Mouse (Mus musculus): ENCODE results near the gene Shd.

DNA sequence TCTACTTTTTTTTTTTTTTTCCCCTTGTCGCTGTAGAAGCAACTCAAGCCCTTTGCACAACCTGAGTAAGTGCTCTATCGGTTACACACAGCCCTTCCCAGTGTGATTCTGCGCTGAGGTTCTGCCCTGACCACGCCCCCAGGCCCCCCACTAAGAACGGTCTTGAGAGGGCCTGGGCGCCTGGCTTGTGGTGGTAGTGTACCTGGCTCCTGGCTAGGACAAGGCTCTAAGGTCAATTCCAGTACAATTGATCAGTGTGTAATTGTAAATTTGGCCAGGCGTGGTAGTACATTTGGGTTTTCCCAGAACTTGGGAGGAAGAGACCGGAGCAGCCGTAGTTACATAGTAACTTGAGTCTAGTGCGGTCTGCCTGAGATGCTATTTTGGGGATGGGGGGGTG, 36.7 kb downstream of the Shd start:
- TF ChIP-seq CTCF (IDR thresholded peaks at IDR 0.05; ENCODE audit: borderline replicate concordance, insufficient read depth, low read depth, low read length) (no peak), POLR2A (IDR thresholded peaks at IDR 0.05; ENCODE audit: borderline replicate concordance, insufficient read depth, low read length) (no peak)
